Mouse (Mus musculus): ENCODE results near the gene Oser1. TPM values are rescaled to one million over a fixed set of nuclear protein-coding genes. Genes with fewer than 3 reads are reported as not detected.

The Oser1 gene
- polyA plus RNA-seq, 1 experiment from 2014 or later: 82.3 TPM

- H3K27me3 ChIP-seq: no peaks in the 10 kb centered on the region
- H3K9me3 ChIP-seq: no peaks in the 10 kb centered on the region
- ATAC-seq (ENCODE audit: low FRiP score, low read depth): no peak
- no peaks in the 10 kb centered on the region for H3K36me3 ChIP-seq
- H3K4me1 ChIP-seq: no peaks in the 10 kb centered on the region
- WGBS: 79% methylated on average over 18 of the region's 18 CpGs
- H3K27ac ChIP-seq (replicated peaks): no peak overlapping the region
- no peak overlapping the region for H3K4me2 ChIP-seq (replicated peaks)
- no peak overlapping the region for H3K4me3 ChIP-seq
- H3K9ac ChIP-seq (replicated peaks): no peak overlapping the region
Measured at GRCm38 (mm10) chr2:163364785-163365541, 59.5 kb downstream of the Oser1 start.

GRCm38 (mm10) chr2:163362940-163363921 lies 61.3 kb downstream of the Oser1 start:
- H3K9ac ChIP-seq (replicated peaks): no peak overlapping the region
- H3K9me3 ChIP-seq: no peaks in the 10 kb centered on the region
- no peak overlapping the region for H3K27ac ChIP-seq (replicated peaks)
- 79% methylated on average over 12 of the region's 12 CpGs for WGBS
- no peak for ATAC-seq (ENCODE audit: low FRiP score, low read depth)
- H3K4me1 ChIP-seq: no peaks in the 10 kb centered on the region
- no peak overlapping the region for H3K4me2 ChIP-seq (replicated peaks)
- H3K27me3 ChIP-seq: no peaks in the 10 kb centered on the region
- no peaks in the 10 kb centered on the region for H3K36me3 ChIP-seq
- no peak overlapping the region for H3K4me3 ChIP-seq

GRCm38 (mm10) chr2:163360858-163361623 lies 63.5 kb downstream of the Oser1 start:
- H3K4me3 ChIP-seq: no peak overlapping the region
- no peak overlapping the region for H3K9ac ChIP-seq (replicated peaks)
- no peak overlapping the region for H3K27ac ChIP-seq (replicated peaks)
- no peak overlapping the region for H3K4me2 ChIP-seq (replicated peaks)
- no peaks in the 10 kb centered on the region for H3K9me3 ChIP-seq
- 85% methylated on average over 16 of the region's 16 CpGs for WGBS
- no peak for ATAC-seq (ENCODE audit: low FRiP score, low read depth)
- no peaks in the 10 kb centered on the region for H3K4me1 ChIP-seq
- no peaks in the 10 kb centered on the region for H3K27me3 ChIP-seq
- no peaks in the 10 kb centered on the region for H3K36me3 ChIP-seq

GRCm38 (mm10) chr2:163359253-163359652 lies 65.2 kb downstream of the Oser1 start:
- Histone ChIP-seq H3K9ac (replicated peaks) (no peak overlapping the region), H3K4me2 (replicated peaks) (no peak overlapping the region), H3K4me1 (no peaks in the 10 kb centered on the region), H3K27me3 (no peaks in the 10 kb centered on the region), H3K4me3 (no peak overlapping the region), H3K36me3 (no peaks in the 10 kb centered on the region), H3K27ac (replicated peaks) (no peak overlapping the region), H3K9me3 (no peaks in the 10 kb centered on the region)
- 63% methylated on average over 2 of the region's 2 CpGs for WGBS
- ATAC-seq (ENCODE audit: low FRiP score, low read depth): no peak

GRCm38 (mm10) chr2:163358662-163359061 lies 65.8 kb downstream of the Oser1 start:
- Histone ChIP-seq H3K9me3 (no peaks in the 10 kb centered on the region), H3K27me3 (no peaks in the 10 kb centered on the region), H3K4me1 (no peaks in the 10 kb centered on the region), H3K36me3 (no peaks in the 10 kb centered on the region), H3K27ac (replicated peaks) (no peak overlapping the region), H3K4me2 (replicated peaks) (no peak overlapping the region), H3K4me3 (no peak overlapping the region), H3K9ac (replicated peaks) (no peak overlapping the region)
- no peak for ATAC-seq (ENCODE audit: low FRiP score, low read depth)
- 83% methylated on average over 5 of the region's 5 CpGs for WGBS

GRCm38 (mm10) chr2:163356113-163356840 lies 68.2 kb downstream of the Oser1 start:
- ATAC-seq (ENCODE audit: low FRiP score, low read depth): no peak
- H3K27ac ChIP-seq (replicated peaks): no peak overlapping the region
- WGBS: 81% methylated on average over 12 of the region's 12 CpGs

More at GRCm38 (mm10) chr2:163356113-163356840, 68.2 kb downstream of the Oser1 start:
- H3K27me3 ChIP-seq: no peaks in the 10 kb centered on the region
- H3K9ac ChIP-seq (replicated peaks): no peak overlapping the region
- H3K4me1 ChIP-seq: no peaks in the 10 kb centered on the region
- no peak overlapping the region for H3K4me2 ChIP-seq (replicated peaks)
- H3K4me3 ChIP-seq: no peak overlapping the region
- H3K36me3 ChIP-seq: no peaks in the 10 kb centered on the region
- H3K9me3 ChIP-seq: no peaks in the 10 kb centered on the region

Other genes starting within 250 kb of the Oser1 start
- gene Tox2, start 221.6 kb downstream of the Oser1 start, polyA plus RNA-seq (2016; fragmentation: Nextera tagmentation; extraction: Ambion mirVana): 38.1 and 39.4 TPM in 2 replicates
- gene Jph2, start 26.7 kb downstream of the Oser1 start, polyA plus RNA-seq (2016; fragmentation: Nextera tagmentation; extraction: Ambion mirVana): 0.30 and 0.45 TPM in 2 replicates
- gene Gdap1l1, start 13.8 kb upstream of the Oser1 start, polyA plus RNA-seq (2016; fragmentation: Nextera tagmentation; extraction: Ambion mirVana): 62.6 and 63.4 TPM in 2 replicates
- gene Fitm2, start 47.9 kb upstream of the Oser1 start, polyA plus RNA-seq (2016; fragmentation: Nextera tagmentation; extraction: Ambion mirVana): 11.2 and 13.0 TPM in 2 replicates
- gene R3hdml, start 67.6 kb upstream of the Oser1 start, polyA plus RNA-seq (2016; fragmentation: Nextera tagmentation; extraction: Ambion mirVana): not detected in 2 replicates
- not detected in 2 replicates for gene Hnf4a, start 82.1 kb upstream of the Oser1 start, polyA plus RNA-seq (2016; fragmentation: Nextera tagmentation; extraction: Ambion mirVana)
- 52.3 and 53.2 TPM in 2 replicates for gene Ttpal, start 177.6 kb upstream of the Oser1 start, polyA plus RNA-seq (2016; fragmentation: Nextera tagmentation; extraction: Ambion mirVana)
- 35.0 and 36.9 TPM in 2 replicates for gene Serinc3, start 220.4 kb upstream of the Oser1 start, polyA plus RNA-seq (2016; fragmentation: Nextera tagmentation; extraction: Ambion mirVana)
- gene Pkig, start 233.7 kb upstream of the Oser1 start, polyA plus RNA-seq (2016; fragmentation: Nextera tagmentation; extraction: Ambion mirVana): 120 and 125 TPM in 2 replicates